Mouse (Mus musculus) thymus, adult 2 months (tissue): ENCODE data around the gene Rab21. TPM values are rescaled to one million over a fixed set of nuclear protein-coding genes. Genes with fewer than 3 reads are reported as not detected.

Experiments
- DNase-seq: peaks from one replicate; pipeline ENCODE4 v3.0.0; 2021
- H3K27ac ChIP-seq: fragments of 200-500 bp; 2 replicates; pipeline ENCODE4 v1.5.1; 2012; ENCODE audit warnings: low read length, control low read depth; ENCODE audit not compliant: control insufficient read depth, insufficient read depth
- H3K27me3 ChIP-seq: fragments of 200-500 bp; 2 replicates; pipeline ENCODE4 v1.6.1; 2012; ENCODE audit warnings: mild to moderate bottlenecking, low read length, moderate library complexity, mixed read lengths; ENCODE audit not compliant: control insufficient read depth, insufficient read depth
- H3K36me3 ChIP-seq: fragments of 200-500 bp; 2 replicates; pipeline ENCODE4 v1.6.1; 2012; ENCODE audit warnings: mild to moderate bottlenecking, low read length, moderate library complexity; ENCODE audit not compliant: control insufficient read depth, insufficient read depth
- H3K4me1 ChIP-seq: fragments of 200-500 bp; replicated peaks from 2 replicates; pipeline ENCODE4 v1.6.1; 2012; ENCODE audit warnings: low read length; ENCODE audit not compliant: control insufficient read depth, insufficient read depth
- H3K4me3 ChIP-seq: fragments of 200-500 bp; 2 replicates; pipeline ENCODE4 v1.5.1; 2012; ENCODE audit warnings: mild to moderate bottlenecking, low read length, control low read depth, moderate library complexity; ENCODE audit not compliant: control insufficient read depth, insufficient read depth
- CTCF ChIP-seq: fragments of 200-500 bp; IDR thresholded peaks from 2 replicates; pipeline ENCODE4 v1.5.1; 2012; ENCODE audit warnings: mild to moderate bottlenecking, control low read depth, low read length, moderate library complexity, borderline replicate concordance; ENCODE audit not compliant: control insufficient read depth, poor library complexity, insufficient read depth; ENCODE audit errors: extremely low read depth
- POLR2A ChIP-seq: fragments of 200-500 bp; IDR thresholded peaks from 2 replicates; pipeline ENCODE4 v1.6.1; 2012; ENCODE audit warnings: mild to moderate bottlenecking, low read length, control low read depth, moderate library complexity; ENCODE audit not compliant: control insufficient read depth, poor library complexity, insufficient read depth; ENCODE audit errors: extremely low read depth
- WGBS: fragments of 180-500 bp; shearing (Covaris S2); methylation state at CpG from one replicate; pipeline ENCODE4 v1.1.7; 2018; 5-methylcytosine and 5-hydroxymethylcytosine counted together
- polyA plus RNA-seq: library from polyadenylated mRNA; depleted of rRNA; stranded (reverse); fragments of >200 nt; gene quantifications from 2 replicates; pipeline ENCODE4 v1.2.3, GENCODE M21; 2012

Rab21 gene
- polyA plus RNA-seq, 1 experiment = 32.4 TPM

DNA sequence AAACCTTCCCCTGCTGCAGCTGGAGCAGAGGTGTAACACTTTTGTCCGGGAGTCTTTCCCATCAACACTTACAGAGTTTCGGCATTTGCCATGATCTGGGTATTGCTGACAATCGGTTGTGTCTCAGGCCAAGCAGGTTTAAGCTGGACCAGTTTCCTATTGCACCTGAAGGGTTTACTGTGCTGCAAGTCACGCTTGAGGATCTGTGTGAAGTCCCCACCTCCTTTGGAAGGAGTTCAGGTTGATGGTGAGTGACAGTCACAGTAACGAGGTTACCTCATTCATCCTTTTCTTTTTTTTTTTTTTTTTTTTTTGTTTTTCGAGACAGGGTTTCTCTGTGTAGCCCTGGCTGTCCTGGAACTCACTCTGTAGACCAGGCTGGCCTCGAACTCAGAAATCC, 40.7 kb upstream of the Rab21 start:
- no peak for DNase-seq
- H3K27ac ChIP-seq = no peak overlapping the region
- 97% methylated on average over 6 of the region's 7 CpGs for WGBS

DNA sequence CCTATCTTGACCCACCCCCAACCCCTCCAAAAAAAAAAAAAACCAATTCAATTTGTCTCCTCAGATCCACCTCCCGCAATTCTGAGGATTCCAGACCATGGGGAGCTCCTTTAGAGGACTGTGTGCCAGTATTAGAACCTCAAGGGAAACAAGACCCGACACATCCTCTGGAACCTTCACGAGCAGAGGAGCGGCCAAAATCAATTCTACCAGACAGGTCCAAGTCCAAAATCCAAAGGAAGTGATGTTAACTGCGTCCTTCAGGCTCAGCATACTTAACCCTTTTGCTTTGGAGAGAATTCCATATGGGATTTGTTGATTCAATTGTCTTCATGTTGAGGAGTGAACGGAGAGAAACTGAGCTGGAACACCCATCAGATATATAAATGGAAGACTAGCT, 39.6 kb upstream of the Rab21 start:
- no peak overlapping the region for H3K4me3 ChIP-seq
- no peak for DNase-seq
- TF ChIP-seq CTCF (no peak), POLR2A (no peak)

More for the DNA sequence above, 40.7 kb upstream of the Rab21 start:
- H3K4me3 ChIP-seq = no peak overlapping the region
- peaks cover under 1% of the 10 kb centered on the region; the same call in 1 of the 2 replicates for H3K4me1 ChIP-seq
- peaks cover 7% of the 10 kb centered on the region; the same call in 1 of the 2 replicates for H3K36me3 ChIP-seq
- H3K27me3 ChIP-seq = no peaks in the 10 kb centered on the region
- TF ChIP-seq CTCF (no peak), POLR2A (no peak)

DNA sequence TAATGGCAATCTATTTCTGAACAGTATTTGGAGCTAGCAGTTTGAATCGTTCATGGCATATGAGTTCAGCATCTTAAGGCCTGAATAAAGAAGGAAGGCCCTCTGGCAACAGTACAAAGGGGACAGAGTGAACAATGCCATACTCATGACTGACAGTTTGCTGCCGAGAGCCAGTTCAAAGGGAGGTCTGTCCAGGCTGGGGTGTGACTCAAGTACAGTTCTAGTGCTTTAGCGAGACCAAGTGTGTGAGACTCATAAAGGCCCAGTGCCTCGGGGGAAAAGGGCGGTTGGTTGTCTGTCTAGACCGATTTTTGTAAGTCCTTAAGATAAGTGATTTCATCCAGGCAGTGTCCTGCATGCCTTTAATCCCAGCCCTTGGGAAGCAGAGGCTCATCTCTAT, 39.2 kb upstream of the Rab21 start:
- no peak for DNase-seq
- H3K4me1 ChIP-seq = no peaks in the 10 kb centered on the region
- no peaks in the 10 kb centered on the region for H3K27me3 ChIP-seq
- H3K4me3 ChIP-seq = no peak overlapping the region
- WGBS = 94% methylated on average over 6 of the region's 6 CpGs
- no peak overlapping the region for H3K27ac ChIP-seq
- TF ChIP-seq CTCF (no peak), POLR2A (no peak)
- peaks cover 7% of the 10 kb centered on the region; the same call in 1 of the 2 replicates for H3K36me3 ChIP-seq

More for the DNA sequence above, 39.6 kb upstream of the Rab21 start:
- H3K4me1 ChIP-seq = no peaks in the 10 kb centered on the region
- 97% methylated on average over 6 of the region's 6 CpGs for WGBS
- peaks cover 7% of the 10 kb centered on the region; the same call in 1 of the 2 replicates for H3K36me3 ChIP-seq
- H3K27ac ChIP-seq = no peak overlapping the region
- no peaks in the 10 kb centered on the region for H3K27me3 ChIP-seq

DNA sequence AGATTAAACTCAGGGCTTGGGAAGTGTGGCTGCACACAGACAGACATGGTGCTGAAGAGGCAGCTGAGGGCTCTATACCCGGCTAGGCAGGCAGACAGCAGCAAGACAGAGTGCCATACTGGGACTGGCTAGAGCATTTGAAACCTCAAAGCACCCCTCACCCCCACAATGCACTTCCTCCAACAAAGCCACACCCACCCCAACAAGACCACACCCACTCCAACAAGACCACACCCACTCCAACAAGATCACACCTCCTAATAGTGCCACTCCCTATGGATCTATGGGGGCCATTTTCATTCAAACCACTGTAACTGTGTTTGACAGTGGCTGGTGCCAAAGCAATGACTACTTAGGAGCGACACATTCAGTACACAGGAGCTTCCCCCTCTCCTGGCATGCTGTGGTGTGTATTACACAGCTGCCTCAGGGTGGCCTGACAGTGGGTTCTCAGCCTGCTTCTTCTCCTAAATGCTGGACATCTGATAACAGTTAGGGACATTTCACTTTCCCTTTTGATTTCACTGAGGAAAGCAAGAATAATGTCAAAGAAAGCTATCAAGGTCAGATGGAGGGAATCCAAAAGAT, 35.5 kb upstream of the Rab21 start:
- WGBS = 85% methylated on average over 2 of the region's 2 CpGs
- TF ChIP-seq POLR2A (no peak), CTCF (no peak)
- no peak for DNase-seq
- Histone ChIP-seq H3K36me3 (peaks cover under 1% of the 10 kb centered on the region; the same call in 1 of the 2 replicates), H3K27ac (no peak overlapping the region), H3K27me3 (no peaks in the 10 kb centered on the region), H3K4me3 (no peak overlapping the region), H3K4me1 (no peaks in the 10 kb centered on the region)

DNA sequence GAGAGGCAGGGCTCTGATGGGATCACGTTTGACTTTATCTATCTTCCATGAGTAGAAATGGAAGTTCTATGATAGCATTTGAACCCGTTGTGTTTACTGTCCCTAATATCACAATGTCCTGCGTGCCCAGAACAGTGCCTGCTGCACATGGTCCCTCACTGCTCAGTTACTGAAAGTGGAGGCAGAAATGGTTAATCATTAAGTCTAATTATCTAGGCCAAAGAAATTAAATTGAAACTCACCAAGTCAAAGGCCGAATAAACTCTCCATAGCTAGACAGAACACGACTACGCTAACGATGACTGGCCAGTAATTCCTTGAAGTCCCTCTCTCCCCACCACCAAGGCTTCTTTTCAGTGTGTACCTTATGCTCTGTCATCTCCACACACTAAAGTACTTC, 34.1 kb upstream of the Rab21 start:
- Histone ChIP-seq H3K36me3 (peaks cover 3% of the 10 kb centered on the region; the same call in 1 of the 2 replicates), H3K27ac (no peak overlapping the region), H3K4me1 (no peaks in the 10 kb centered on the region), H3K4me3 (no peak overlapping the region), H3K27me3 (no peaks in the 10 kb centered on the region)
- 97% methylated on average over 7 of the region's 7 CpGs for WGBS
- no peak for DNase-seq
- TF ChIP-seq CTCF (no peak), POLR2A (no peak)

DNA sequence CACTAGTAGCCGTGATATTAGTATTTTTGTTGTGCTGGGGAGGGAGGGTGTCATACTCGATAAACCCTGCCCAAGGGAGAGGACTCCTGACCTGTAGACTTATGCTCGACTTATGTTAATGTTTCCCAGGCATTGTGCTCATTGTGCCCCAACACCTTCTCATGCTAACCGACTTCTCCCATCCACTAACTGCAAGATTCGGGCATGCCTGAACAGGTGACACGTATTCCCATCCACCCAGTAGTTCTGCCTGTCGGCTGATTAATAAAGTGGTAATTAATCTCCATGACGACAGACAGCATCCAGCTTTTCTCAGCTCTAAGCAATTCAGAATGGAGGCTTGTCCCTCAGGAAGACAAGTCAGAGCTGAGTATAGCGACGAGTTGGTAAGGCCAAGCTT, 33.6 kb upstream of the Rab21 start:
- TF ChIP-seq POLR2A = no peak
- no peak for TF ChIP-seq CTCF
- H3K27me3 ChIP-seq = no peaks in the 10 kb centered on the region
- no peak for DNase-seq
- H3K27ac ChIP-seq = no peak overlapping the region
- no peaks in the 10 kb centered on the region for H3K4me1 ChIP-seq
- H3K36me3 ChIP-seq = peaks cover 3% of the 10 kb centered on the region; the same call in 1 of the 2 replicates
- no peak overlapping the region for H3K4me3 ChIP-seq
- WGBS = 98% methylated on average over 10 of the region's 10 CpGs

DNA sequence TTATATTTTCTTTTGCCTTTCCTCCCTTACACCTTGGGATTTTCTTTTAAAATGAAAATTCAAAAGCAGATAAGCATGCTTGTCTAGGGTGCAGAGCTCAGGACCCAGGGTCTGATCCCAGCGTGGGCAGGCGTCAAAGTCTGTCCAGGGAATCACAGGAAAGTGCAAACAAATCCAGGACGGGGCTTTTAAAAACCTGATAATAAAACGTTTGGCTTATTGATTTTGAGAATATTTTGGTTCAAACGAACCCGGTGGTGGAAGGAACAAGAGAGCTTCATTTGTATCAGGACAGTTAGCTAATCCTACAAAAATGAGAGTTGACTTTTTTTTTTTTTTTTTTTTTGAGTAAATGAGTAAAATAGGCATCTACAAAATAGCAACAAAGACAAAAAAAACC, 32.7 kb upstream of the Rab21 start:
- Histone ChIP-seq H3K27ac (no peak overlapping the region), H3K27me3 (no peaks in the 10 kb centered on the region), H3K4me1 (no peaks in the 10 kb centered on the region), H3K36me3 (peaks cover 3% of the 10 kb centered on the region; the same call in 1 of the 2 replicates), H3K4me3 (no peak overlapping the region)
- no peak for DNase-seq
- TF ChIP-seq CTCF (no peak), POLR2A (no peak)
- 94% methylated on average over 6 of the region's 6 CpGs for WGBS
